Mouse (Mus musculus) effector memory CD4-positive, alpha-beta T cell, adult 5 months (primary cell): ENCODE results near the gene Tmod1. TPM values are rescaled to one million over a fixed set of nuclear protein-coding genes. Genes with fewer than 3 reads are reported as not detected.

Source experiments
- polyA plus RNA-seq: library from polyadenylated mRNA; unstranded; fragments of 100-300 nt; shearing (Covaris generic); gene quantifications from one replicate; pipeline ENCODE4 v1.2.1, GENCODE M21; 2017

Gene Tmod1
- polyA plus RNA-seq, result 0.97 TPM

DNA sequence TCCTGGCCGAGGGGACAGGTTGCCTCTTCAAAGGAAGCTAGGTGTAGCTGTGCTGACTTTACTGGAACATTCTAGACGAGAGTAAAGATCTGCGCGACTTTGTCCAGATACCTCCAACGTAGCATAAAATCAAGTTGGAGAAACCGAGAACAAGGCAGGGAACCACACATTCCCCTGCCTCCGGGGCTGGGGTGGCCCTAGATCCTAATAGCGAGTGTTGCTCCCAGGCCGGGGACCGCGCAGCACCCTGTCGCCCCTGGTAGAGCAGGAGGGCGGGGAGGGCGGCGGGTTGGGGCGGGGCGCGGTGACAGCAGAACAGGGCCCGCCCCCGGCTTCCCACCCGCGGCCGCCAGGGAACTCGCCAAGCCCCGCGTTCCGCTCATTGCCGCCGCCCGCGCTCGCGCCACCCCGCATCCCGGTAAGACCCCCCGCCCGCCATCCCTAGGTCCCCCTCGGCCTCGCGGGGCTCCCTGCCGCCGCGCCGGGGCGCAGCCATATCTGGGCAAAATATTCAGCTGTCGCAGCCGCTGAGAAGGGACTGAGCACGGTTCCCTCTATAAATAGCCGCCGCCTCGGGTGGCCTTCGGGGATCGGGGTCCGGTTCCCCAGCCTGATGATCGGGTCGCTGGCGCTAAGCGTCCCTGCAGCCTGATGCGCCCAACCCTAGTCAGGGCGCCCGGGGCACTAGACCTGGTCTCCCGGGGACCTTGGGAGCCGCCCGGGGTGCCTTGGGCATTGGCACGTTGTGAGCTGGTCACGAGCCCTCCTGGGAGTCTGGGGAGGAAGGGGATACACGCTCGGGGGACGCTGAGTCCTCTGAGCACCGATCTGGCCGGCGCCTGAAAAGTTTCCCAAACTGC, at the start of gene Tmod1:
TSS of gene Tmod1 (plus strand) at position 44 of the 860 bp plus-strand sequence.

DNA sequence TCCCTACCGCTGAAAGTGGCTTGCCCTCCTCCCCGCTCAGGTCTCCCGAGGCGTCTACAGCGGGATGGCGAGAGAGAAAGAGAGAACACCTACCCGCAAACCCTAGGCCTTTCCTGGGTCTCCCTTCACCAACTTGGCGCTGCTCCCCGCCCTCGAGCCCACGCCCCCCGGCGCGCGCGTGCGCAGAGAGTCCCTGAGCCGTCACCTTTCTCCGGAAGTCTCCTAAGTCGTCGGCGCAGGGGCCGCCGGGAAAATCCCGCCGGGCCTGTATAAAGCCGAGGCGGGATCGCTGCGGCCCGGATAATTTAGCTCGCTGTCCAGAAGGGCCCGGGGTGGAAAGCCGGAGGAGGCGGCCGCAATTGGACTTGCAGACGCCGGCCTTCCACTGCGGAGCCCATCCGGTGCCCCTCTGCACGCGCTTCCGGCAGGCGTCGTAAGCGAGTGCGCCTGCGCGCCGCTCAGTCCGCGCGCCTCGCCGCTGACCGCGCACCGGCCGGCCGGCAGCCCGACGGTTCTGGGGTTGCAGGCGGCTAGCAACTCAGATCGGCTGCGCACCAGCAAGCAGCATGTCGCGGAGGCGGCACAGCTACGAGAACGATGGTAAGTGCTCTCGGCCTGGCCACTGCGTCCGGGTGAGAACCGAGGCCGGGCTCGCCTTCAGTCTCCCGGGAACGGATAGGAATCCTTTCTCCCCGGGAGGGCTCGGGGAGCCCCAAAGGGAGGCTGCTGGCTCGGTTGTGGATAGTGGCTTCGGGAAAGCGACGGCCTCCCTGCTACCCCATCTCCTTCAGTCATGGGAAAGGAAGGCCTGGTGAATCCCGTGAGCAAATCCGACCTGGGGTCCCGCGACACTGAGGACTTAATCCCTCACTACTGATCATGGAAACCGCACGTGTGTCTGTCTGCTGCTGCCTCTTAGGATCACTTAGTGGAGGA, 99.8 kb downstream of the Tmod1 start, which contains the start of the genes Ncbp1 and Tstd2:
TSS of gene Ncbp1 (plus strand) at position 327 of the 936 bp plus-strand sequence.
TSS of gene Tstd2 (minus strand) at position 408 of the 936 bp plus-strand sequence.

Other genes with a start within 250 kb of the Tmod1 start
- 0.75 TPM for gene Aldh1b1, start 239.9 kb upstream of the Tmod1 start, polyA plus RNA-seq
- gene Igfbpl1, start 212.0 kb upstream of the Tmod1 start, polyA plus RNA-seq, result not detected
- not detected for gene Stra6l, start 190.3 kb upstream of the Tmod1 start, polyA plus RNA-seq
- not detected for gene Ccdc180, start 148.6 kb upstream of the Tmod1 start, polyA plus RNA-seq
- gene Tdrd7, start 73.6 kb upstream of the Tmod1 start, polyA plus RNA-seq, result 13.9 TPM
- 67.2 TPM for gene Ncbp1, start 99.7 kb downstream of the Tmod1 start, polyA plus RNA-seq
- 29.0 TPM for gene Tstd2, start 99.8 kb downstream of the Tmod1 start, polyA plus RNA-seq
- gene Xpa, start 157.4 kb downstream of the Tmod1 start, polyA plus RNA-seq, result 35.4 TPM